Mouse (Mus musculus): ENCODE measurements around the gene Gm19684. TPM values are rescaled to one million over a fixed set of nuclear protein-coding genes. Genes with fewer than 3 reads are reported as not detected.
A peak's percentile ranks its signal among the peaks of the same experiment; 100 is the strongest.
"Not testable (repeated sequence)": the region's sequence is repeated elsewhere in the genome, so short reads cannot be mapped to it uniquely, and the experiment has no call there.

Gm19684 gene
- polyA plus RNA-seq, 1 experiment from 2014 or later = not detected

DNA sequence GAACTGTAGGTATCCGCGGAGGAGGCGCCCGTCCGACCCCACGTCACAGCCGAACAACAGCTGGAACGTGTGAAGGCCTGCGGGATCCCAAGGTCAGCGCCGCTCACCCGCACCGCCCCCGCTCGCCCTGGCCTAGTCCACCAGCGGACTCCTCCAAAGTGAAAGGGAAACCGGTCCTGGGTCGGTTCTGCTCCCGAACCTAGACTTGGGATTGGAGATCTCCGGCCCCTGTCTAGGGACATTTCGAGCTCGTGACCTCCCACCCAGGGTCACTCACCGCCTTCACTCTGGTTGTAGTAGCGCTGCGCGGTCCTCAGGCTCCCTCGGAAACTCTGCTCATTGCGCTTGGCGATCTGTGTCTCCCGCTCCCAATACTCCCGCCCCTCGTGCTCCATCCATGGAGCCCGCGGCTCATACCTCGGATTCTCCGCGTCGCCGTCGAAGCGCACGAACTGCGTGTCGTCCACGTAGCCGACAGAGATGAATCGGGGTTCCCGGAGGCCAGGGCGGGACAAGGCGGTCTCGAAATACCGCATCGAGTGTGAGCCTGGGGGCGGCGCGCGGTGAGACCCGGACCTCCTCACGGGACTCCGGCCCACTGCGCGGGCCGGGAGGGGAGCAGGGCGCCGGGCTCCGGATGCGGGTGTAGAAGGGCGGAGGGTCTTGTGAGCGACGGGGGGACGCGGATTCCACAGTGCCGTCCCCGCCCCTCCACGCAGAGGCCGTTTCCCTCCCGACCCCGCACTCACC is 23.8 kb downstream of the Gm19684 start:
- Histone ChIP-seq H3K27ac (replicated peaks; ENCODE audit: low read depth, low read length) (no peak overlapping the region), H3K27me3 (replicated peaks; ENCODE audit: control insufficient read depth, insufficient read depth, low read length) (peaks cover 41% of the 10 kb centered on the region)

DNA sequence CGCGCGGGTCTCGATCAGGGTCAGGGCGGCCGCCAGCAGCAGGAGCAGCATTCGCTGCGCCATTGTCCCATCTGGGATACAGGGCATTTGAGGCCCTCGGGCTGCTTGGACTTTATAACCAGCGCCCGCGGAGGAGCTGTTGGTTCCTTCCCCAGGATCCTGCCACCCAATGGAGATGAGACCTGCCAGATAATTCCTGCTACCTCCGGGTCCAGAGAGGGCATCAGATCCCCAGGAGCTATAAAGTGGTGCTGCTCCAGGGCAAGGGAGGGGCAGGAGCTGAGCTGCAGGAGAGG is 24.3 kb downstream of the Gm19684 start:
- not testable (repeated sequence) for H3K36me3 ChIP-seq (ENCODE audit: control insufficient read depth, insufficient read depth, low read length); DNase-seq (ENCODE audit: low spot score); H3K9me3 ChIP-seq (ENCODE audit: control insufficient read depth, low read length); H3K27ac ChIP-seq (replicated peaks; ENCODE audit: low read depth, low read length); H3K4me1 ChIP-seq (ENCODE audit: control insufficient read depth, insufficient read depth, low read length); ATAC-seq (ENCODE audit: low read depth); H3K9ac ChIP-seq (ENCODE audit: low read depth, low read length)
- H3K4me2 ChIP-seq (ENCODE audit: low read depth, low read length) = peak overlapping the region; percentile 56
- 4% methylated on average over 5 of the region's 13 CpGs for WGBS
- H3K27me3 ChIP-seq (replicated peaks; ENCODE audit: control insufficient read depth, insufficient read depth, low read length) = peaks cover 41% of the 10 kb centered on the region
- H3K4me3 ChIP-seq (ENCODE audit: low read depth, low read length) = peak overlapping the region; percentile 38

More for the DNA sequence above, 23.8 kb downstream of the Gm19684 start:
- no peak for ATAC-seq (ENCODE audit: low read depth)
- H3K4me1 ChIP-seq (ENCODE audit: control insufficient read depth, insufficient read depth, low read length) = no peaks in the 10 kb centered on the region
- no peak for DNase-seq (ENCODE audit: low spot score)
- H3K36me3 ChIP-seq (ENCODE audit: control insufficient read depth, insufficient read depth, low read length) = no peaks in the 10 kb centered on the region
- H3K4me2 ChIP-seq (ENCODE audit: low read depth, low read length) = peak overlapping the region; percentile 56
- H3K9ac ChIP-seq (ENCODE audit: low read depth, low read length) = peak overlapping the region; percentile 41; the same call in 1 of the 2 replicates
- H3K4me3 ChIP-seq (ENCODE audit: low read depth, low read length) = peak overlapping the region; percentile 38
- 3% methylated on average over 57 of the region's 78 CpGs for WGBS
- H3K9me3 ChIP-seq (ENCODE audit: control insufficient read depth, low read length) = no peaks in the 10 kb centered on the region

DNA sequence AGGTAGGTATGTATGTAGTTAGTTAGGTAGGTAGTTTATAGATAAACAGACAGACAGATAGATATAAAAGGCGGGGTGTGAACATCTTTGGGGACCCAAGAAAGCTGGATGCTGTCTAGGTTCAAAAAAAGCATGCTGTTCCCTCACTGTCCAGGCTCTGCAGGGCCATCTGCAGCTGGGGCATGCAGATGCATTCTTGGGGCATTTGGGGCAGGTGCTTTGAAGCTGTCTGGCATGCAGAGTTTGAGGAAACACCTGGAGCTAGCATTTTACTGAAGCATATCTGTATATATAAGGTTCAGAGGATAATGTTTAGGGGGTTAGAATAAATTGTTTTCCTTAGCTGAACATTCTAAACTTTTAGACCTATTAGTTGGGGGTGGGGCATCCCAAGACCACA is 25.5 kb downstream of the Gm19684 start:
- H3K9me3 ChIP-seq (ENCODE audit: control insufficient read depth, low read length); DNase-seq (ENCODE audit: low spot score); H3K4me2 ChIP-seq (ENCODE audit: low read depth, low read length); H3K4me3 ChIP-seq (ENCODE audit: low read depth, low read length); H3K9ac ChIP-seq (ENCODE audit: low read depth, low read length); H3K27ac ChIP-seq (replicated peaks; ENCODE audit: low read depth, low read length); ATAC-seq (ENCODE audit: low read depth); H3K36me3 ChIP-seq (ENCODE audit: control insufficient read depth, insufficient read depth, low read length); H3K4me1 ChIP-seq (ENCODE audit: control insufficient read depth, insufficient read depth, low read length): not testable (repeated sequence)
- H3K27me3 ChIP-seq (replicated peaks; ENCODE audit: control insufficient read depth, insufficient read depth, low read length) = peaks cover 41% of the 10 kb centered on the region
- 72% methylated on average over 1 of the region's 1 CpGs for WGBS

DNA sequence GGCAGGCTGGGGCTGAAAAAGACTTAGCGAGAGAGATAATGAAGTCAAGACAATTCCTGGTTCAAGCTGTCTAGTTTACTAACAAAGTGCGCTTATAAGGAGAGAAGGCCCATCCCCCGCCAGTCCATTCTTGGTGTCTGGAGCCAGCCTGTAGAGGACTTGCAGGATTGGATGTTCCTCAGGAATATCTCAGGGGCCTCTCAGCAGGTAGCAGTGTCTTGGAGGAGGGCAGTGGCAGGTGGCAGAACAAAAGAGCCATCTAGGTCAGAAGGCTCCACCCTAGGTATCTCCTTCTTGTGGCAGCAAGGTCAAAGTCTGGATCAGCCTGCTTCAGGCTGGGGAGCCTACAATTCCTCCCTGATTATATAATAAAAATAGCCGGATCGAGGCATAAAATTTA is 27.0 kb downstream of the Gm19684 start:
- not testable (repeated sequence) for DNase-seq (ENCODE audit: low spot score); ATAC-seq (ENCODE audit: low read depth); H3K36me3 ChIP-seq (ENCODE audit: control insufficient read depth, insufficient read depth, low read length); H3K27ac ChIP-seq (replicated peaks; ENCODE audit: low read depth, low read length); H3K9ac ChIP-seq (ENCODE audit: low read depth, low read length); H3K9me3 ChIP-seq (ENCODE audit: control insufficient read depth, low read length); H3K4me2 ChIP-seq (ENCODE audit: low read depth, low read length); H3K4me1 ChIP-seq (ENCODE audit: control insufficient read depth, insufficient read depth, low read length); H3K4me3 ChIP-seq (ENCODE audit: low read depth, low read length)
- 69% methylated on average over 5 of the region's 5 CpGs for WGBS
- peaks cover 39% of the 10 kb centered on the region for H3K27me3 ChIP-seq (replicated peaks; ENCODE audit: control insufficient read depth, insufficient read depth, low read length)

DNA sequence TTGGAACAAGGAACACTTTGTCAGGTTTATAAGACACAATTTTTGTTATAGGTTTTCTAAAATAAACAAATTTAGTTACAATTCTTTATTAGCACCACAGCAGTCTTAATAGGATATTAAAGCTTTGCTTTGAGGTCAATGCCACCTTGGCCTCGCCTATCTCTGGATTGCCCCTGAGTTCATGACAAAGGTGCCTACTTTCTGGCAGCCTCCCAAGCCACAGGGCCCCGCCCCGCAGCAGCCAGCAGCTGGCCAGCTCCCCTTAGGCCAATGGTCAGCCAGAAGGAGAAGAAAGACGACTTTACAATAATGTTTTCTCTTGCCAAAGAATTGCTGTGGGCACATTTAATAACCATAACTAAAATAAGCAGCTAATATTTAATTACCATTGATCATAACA is 29.7 kb downstream of the Gm19684 start:
- H3K9ac ChIP-seq (ENCODE audit: low read depth, low read length); H3K36me3 ChIP-seq (ENCODE audit: control insufficient read depth, insufficient read depth, low read length); H3K27ac ChIP-seq (replicated peaks; ENCODE audit: low read depth, low read length); H3K4me3 ChIP-seq (ENCODE audit: low read depth, low read length); ATAC-seq (ENCODE audit: low read depth); H3K4me2 ChIP-seq (ENCODE audit: low read depth, low read length); H3K9me3 ChIP-seq (ENCODE audit: control insufficient read depth, low read length); H3K4me1 ChIP-seq (ENCODE audit: control insufficient read depth, insufficient read depth, low read length); DNase-seq (ENCODE audit: low spot score): not testable (repeated sequence)
- WGBS = 43% methylated on average over 4 of the region's 4 CpGs
- peaks cover 36% of the 10 kb centered on the region for H3K27me3 ChIP-seq (replicated peaks; ENCODE audit: control insufficient read depth, insufficient read depth, low read length)

DNA sequence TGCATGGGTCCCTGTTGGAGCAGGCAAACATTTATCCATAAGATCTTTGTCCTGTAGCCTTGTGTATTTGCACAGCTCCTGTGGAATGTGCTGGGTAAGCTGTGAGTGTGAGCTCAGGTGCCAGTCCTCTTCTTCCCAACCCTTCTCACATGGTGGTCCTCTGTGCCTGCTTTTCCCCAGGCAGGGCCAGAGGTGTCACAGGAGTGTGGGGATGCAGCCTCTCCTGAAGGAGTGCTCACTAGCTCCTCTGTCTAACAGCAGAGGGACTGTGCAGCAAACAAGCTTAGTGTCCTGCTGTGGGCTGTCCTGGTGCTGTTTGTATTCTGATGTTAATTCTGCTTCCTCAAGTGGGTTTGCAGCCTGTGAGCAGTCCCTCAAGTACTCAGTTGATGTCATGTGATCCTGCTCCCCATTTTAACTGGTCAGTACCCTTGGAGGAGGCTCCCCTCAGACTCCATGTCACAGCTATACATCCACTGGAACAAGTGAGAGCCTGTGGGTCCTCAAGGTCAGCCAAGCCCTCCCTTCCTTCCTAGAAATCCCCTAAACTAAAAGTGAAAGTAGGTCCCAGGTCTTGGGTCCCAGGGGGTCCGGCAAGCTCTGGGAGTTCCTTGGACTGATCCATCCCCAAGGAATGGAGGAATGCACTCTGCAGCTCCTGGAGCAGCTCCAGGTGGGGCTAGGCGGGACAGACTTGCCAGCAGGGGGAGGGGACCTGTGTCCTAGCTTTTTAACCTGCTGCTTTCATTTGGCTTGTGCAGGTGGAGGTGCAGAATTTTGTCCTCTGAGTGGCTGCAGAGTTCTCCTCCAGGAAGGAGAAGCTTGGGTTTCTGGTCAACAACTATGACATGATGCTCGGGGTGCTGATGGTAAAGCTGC is 33.0 kb downstream of the Gm19684 start:
- H3K4me1 ChIP-seq (ENCODE audit: control insufficient read depth, insufficient read depth, low read length) = no peaks in the 10 kb centered on the region
- H3K27me3 ChIP-seq (replicated peaks; ENCODE audit: control insufficient read depth, insufficient read depth, low read length) = peaks cover 36% of the 10 kb centered on the region
- H3K4me3 ChIP-seq (ENCODE audit: low read depth, low read length) = no peak overlapping the region
- H3K27ac ChIP-seq (replicated peaks; ENCODE audit: low read depth, low read length) = no peak overlapping the region
- ATAC-seq (ENCODE audit: low read depth) = no peak
- H3K9ac ChIP-seq (ENCODE audit: low read depth, low read length) = no peak overlapping the region
- H3K36me3 ChIP-seq (ENCODE audit: control insufficient read depth, insufficient read depth, low read length) = no peaks in the 10 kb centered on the region
- no peak overlapping the region for H3K4me2 ChIP-seq (ENCODE audit: low read depth, low read length)
- no peaks in the 10 kb centered on the region for H3K9me3 ChIP-seq (ENCODE audit: control insufficient read depth, low read length)
- no peak for DNase-seq (ENCODE audit: low spot score)
- WGBS = 32% methylated on average over 3 of the region's 3 CpGs

DNA sequence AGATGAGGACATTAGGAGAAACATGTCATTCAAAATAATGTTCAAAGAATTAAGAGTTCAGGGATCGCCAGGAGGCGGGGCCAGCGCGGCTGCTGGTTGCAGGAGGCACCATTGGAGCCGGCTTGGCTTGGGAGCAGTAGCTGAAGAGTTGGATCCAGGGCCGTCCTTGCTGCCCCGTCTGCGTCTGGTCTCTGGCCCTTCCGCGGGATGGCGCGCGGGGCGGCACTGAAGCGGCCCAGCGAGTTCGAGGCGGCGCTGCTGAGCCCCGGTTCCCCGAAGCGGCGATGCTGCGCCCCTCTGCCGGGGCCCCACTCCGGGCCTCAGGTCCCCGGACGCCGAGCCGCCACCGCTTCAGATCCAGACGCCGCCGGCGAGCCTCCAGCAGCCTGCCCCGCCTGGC is 36.3 kb downstream of the Gm19684 start:
- ATAC-seq (ENCODE audit: low read depth); DNase-seq (ENCODE audit: low spot score); H3K4me1 ChIP-seq (ENCODE audit: control insufficient read depth, insufficient read depth, low read length); H3K36me3 ChIP-seq (ENCODE audit: control insufficient read depth, insufficient read depth, low read length); H3K9me3 ChIP-seq (ENCODE audit: control insufficient read depth, low read length); H3K27ac ChIP-seq (replicated peaks; ENCODE audit: low read depth, low read length): not testable (repeated sequence)
- under 1% methylated on average over 14 of the region's 36 CpGs for WGBS
- H3K9ac ChIP-seq (ENCODE audit: low read depth, low read length) = 0 out of 2 replicates have a peak overlapping the region, but pooled peaks have one; percentile 40
- H3K4me3 ChIP-seq (ENCODE audit: low read depth, low read length) = peak overlapping the region; percentile 34
- H3K27me3 ChIP-seq (replicated peaks; ENCODE audit: control insufficient read depth, insufficient read depth, low read length) = peaks cover 62% of the 10 kb centered on the region
- peak overlapping the region; percentile 55 for H3K4me2 ChIP-seq (ENCODE audit: low read depth, low read length)

DNA sequence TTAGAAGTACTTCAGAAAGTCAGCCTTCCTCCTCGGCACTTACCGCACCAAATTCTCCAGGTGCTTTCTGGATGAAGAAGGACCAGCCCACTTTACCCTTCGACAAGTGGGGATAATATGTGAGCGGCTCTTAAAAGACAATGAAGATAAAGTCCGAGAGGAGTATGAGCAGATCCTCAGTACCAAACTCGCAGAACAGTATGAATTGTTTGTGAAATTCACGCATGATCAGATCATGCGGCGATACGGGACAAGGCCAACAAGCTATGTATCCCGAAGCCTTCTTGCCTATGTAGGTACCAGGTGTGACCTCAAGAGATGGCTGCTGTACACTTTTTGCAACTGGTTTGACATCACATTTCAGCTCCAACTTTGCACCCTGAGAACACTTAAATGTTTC is 36.8 kb downstream of the Gm19684 start:
- not testable (repeated sequence) for H3K27ac ChIP-seq (replicated peaks; ENCODE audit: low read depth, low read length); ATAC-seq (ENCODE audit: low read depth); H3K9ac ChIP-seq (ENCODE audit: low read depth, low read length); H3K36me3 ChIP-seq (ENCODE audit: control insufficient read depth, insufficient read depth, low read length); DNase-seq (ENCODE audit: low spot score); H3K9me3 ChIP-seq (ENCODE audit: control insufficient read depth, low read length); H3K4me1 ChIP-seq (ENCODE audit: control insufficient read depth, insufficient read depth, low read length)
- peak overlapping the region; percentile 34 for H3K4me3 ChIP-seq (ENCODE audit: low read depth, low read length)
- 6% methylated on average over 11 of the region's 11 CpGs for WGBS
- peaks cover 61% of the 10 kb centered on the region for H3K27me3 ChIP-seq (replicated peaks; ENCODE audit: control insufficient read depth, insufficient read depth, low read length)
- H3K4me2 ChIP-seq (ENCODE audit: low read depth, low read length) = peak overlapping the region; percentile 55

All from embryonic facial prominence, embryonic 14.5 days (tissue).